Mouse (Mus musculus) layer of hippocampus, adult 2 months (tissue): ENCODE measurements around the gene Slc17a9. TPM values are rescaled to one million over a fixed set of nuclear protein-coding genes. Genes with fewer than 3 reads are reported as not detected.

Experiments used
- DNase-seq, 2 experiments: peaks; one replicate each; pipeline ENCODE4 v3.0.0; 2022; ENCODE audit warnings: low spot score in 2 of 2
- H3K27ac ChIP-seq: fragments of 200-600 bp; 2 replicates; pipeline ENCODE4 v1.8.1; 2022
- H3K4me3 ChIP-seq: fragments of 200-600 bp; 2 replicates; pipeline ENCODE4 v1.8.1; 2022; ENCODE audit warnings: mild to moderate bottlenecking
- CTCF ChIP-seq: fragments of 200-600 bp; conservative IDR thresholded peaks from 2 replicates; pipeline ENCODE4 v1.8.1; 2022; ENCODE audit warnings: antibody characterized with exemption, mild to moderate bottlenecking, moderate library complexity
- total RNA-seq, 2 experiments: library from RNA; stranded (reverse); gene quantifications; 2 replicates each; pipeline ENCODE4 v1.2.3; 2021

Slc17a9 gene
- total RNA-seq, 2 experiments from 2014 or later = 0.64 to 0.77 TPM

GRCm38 (mm10) chr2:180746569-180747192, 21.6 kb downstream of the Slc17a9 start:
- no peak overlapping the region for H3K4me3 ChIP-seq
- DNase-seq = no peak
- H3K27ac ChIP-seq = no peak overlapping the region
- TF ChIP-seq CTCF = no peak

GRCm38 (mm10) chr2:180748904-180749303, 23.8 kb downstream of the Slc17a9 start:
- DNase-seq = no peak
- no peak for TF ChIP-seq CTCF
- Histone ChIP-seq H3K4me3 (no peak overlapping the region), H3K27ac (no peak overlapping the region)

- no peak overlapping the region for H3K27ac ChIP-seq
- no peak overlapping the region for H3K4me3 ChIP-seq
- no peak for DNase-seq
- TF ChIP-seq CTCF = no peak
Measured at GRCm38 (mm10) chr2:180754976-180755688, 30.1 kb downstream of the Slc17a9 start.

- no peak for DNase-seq
- no peak for TF ChIP-seq CTCF
- no peak overlapping the region for H3K27ac ChIP-seq
Measured at GRCm38 (mm10) chr2:180755896-180756295, 30.8 kb downstream of the Slc17a9 start.

GRCm38 (mm10) chr2:180756786-180757185, 31.7 kb downstream of the Slc17a9 start:
- DNase-seq = no peak
- no peak for TF ChIP-seq CTCF

More at GRCm38 (mm10) chr2:180755896-180756295, 30.8 kb downstream of the Slc17a9 start:
- H3K4me3 ChIP-seq = no peak overlapping the region

GRCm38 (mm10) chr2:180758513-180759263, 33.6 kb downstream of the Slc17a9 start:
- DNase-seq = no peak
- Histone ChIP-seq H3K27ac (no peak overlapping the region), H3K4me3 (no peak overlapping the region)
- no peak for TF ChIP-seq CTCF

More at GRCm38 (mm10) chr2:180756786-180757185, 31.7 kb downstream of the Slc17a9 start:
- Histone ChIP-seq H3K4me3 (no peak overlapping the region), H3K27ac (no peak overlapping the region)

- no peak for DNase-seq
- no peak overlapping the region for H3K27ac ChIP-seq
- no peak for TF ChIP-seq CTCF
Measured at GRCm38 (mm10) chr2:180764986-180765385, 39.9 kb downstream of the Slc17a9 start.

GRCm38 (mm10) chr2:180765713-180766112, 40.6 kb downstream of the Slc17a9 start:
- DNase-seq = no peak
- Histone ChIP-seq H3K27ac (no peak overlapping the region), H3K4me3 (no peak overlapping the region)
- no peak for TF ChIP-seq CTCF

More at GRCm38 (mm10) chr2:180764986-180765385, 39.9 kb downstream of the Slc17a9 start:
- no peak overlapping the region for H3K4me3 ChIP-seq

GRCm38 (mm10) chr2:180775223-180775622, 50.2 kb downstream of the Slc17a9 start:
- Histone ChIP-seq H3K4me3 (no peak overlapping the region), H3K27ac (no peak overlapping the region)
- TF ChIP-seq CTCF = no peak
- DNase-seq = no peak

- no peak overlapping the region for H3K4me3 ChIP-seq
Measured at GRCm38 (mm10) chr2:180775641-180776040, 50.6 kb downstream of the Slc17a9 start.

GRCm38 (mm10) chr2:180776793-180777192, 51.7 kb downstream of the Slc17a9 start, which contains the start of gene Bhlhe23:
Gene Bhlhe23 (minus strand): TSS chr2:180776900.
- no peak for DNase-seq
- H3K27ac ChIP-seq = no peak within 1 kb of the TSS
- no peak within 1 kb of the TSS; the same call in 1 of the 2 replicates for H3K4me3 ChIP-seq
- TF ChIP-seq CTCF = no peak

More at GRCm38 (mm10) chr2:180775641-180776040, 50.6 kb downstream of the Slc17a9 start:
- no peak for TF ChIP-seq CTCF
- DNase-seq = no peak
- H3K27ac ChIP-seq = no peak overlapping the region

- TF ChIP-seq CTCF = peak; percentile 99
- Histone ChIP-seq H3K27ac (no peak overlapping the region), H3K4me3 (no peak overlapping the region)
- DNase-seq = peak; percentile 35 to 68
Measured at GRCm38 (mm10) chr2:180779226-180780104, 54.4 kb downstream of the Slc17a9 start.
